Mouse (Mus musculus): ENCODE data around the gene Myocd.

The Myocd gene

GRCm38 (mm10) chr11:65240521-65240920, 29.3 kb downstream of the Myocd start:
- H3K27me3 ChIP-seq (ENCODE audit: insufficient read depth, low read length) = no peaks in the 10 kb centered on the region
- no peaks in the 10 kb centered on the region for H3K36me3 ChIP-seq (ENCODE audit: insufficient read depth, low read length)
- H3K4me3 ChIP-seq (replicated peaks; ENCODE audit: low read length) = no peak overlapping the region
- TF ChIP-seq POU5F1 (IDR thresholded peaks at IDR 0.05; ENCODE audit: borderline replicate concordance, low read length) = no peak
- no peak for TF ChIP-seq CTCF (conservative IDR thresholded peaks at IDR 0.05; ENCODE audit: low read length)
- no peak for TF ChIP-seq NANOG (IDR thresholded peaks at IDR 0.05; ENCODE audit: borderline replicate concordance, low read length)
- H3K4me1 ChIP-seq (replicated peaks; ENCODE audit: low read depth, low read length) = peaks cover 4% of the 10 kb centered on the region; the same call in 1 of the 2 replicates
- H3K9me3 ChIP-seq (ENCODE audit: low read length) = no peaks in the 10 kb centered on the region

DNA sequence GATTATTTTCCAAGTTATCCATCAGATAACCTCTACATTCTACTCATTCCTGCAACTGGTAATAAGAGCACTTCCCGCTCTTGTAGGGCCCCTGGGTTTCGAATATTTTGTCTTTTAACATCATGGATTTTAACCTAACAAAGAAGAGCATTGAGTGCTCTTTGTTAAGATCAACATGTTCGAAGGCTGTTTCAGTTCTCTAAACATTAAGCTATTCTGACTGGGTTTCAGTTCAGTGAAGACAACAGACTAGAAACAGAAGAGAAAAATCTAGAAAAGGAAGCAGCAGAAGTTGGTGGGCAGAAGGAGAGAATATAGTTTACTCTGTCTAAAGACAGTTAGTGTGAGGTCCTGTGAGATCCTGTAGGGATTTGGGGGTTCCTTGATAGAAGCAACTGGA, 31.9 kb downstream of the Myocd start:
- TF ChIP-seq POU5F1 (IDR thresholded peaks at IDR 0.05; ENCODE audit: borderline replicate concordance, low read length) (no peak), NANOG (IDR thresholded peaks at IDR 0.05; ENCODE audit: borderline replicate concordance, low read length) (peak; percentile 52; the same call in 1 of the 2 replicates), CTCF (conservative IDR thresholded peaks at IDR 0.05; ENCODE audit: low read length) (no peak)
- Histone ChIP-seq H3K4me1 (replicated peaks; ENCODE audit: low read depth, low read length) (peaks cover 8% of the 10 kb centered on the region; the same call in 1 of the 2 replicates), H3K4me3 (replicated peaks; ENCODE audit: low read length) (no peak overlapping the region), H3K27me3 (ENCODE audit: insufficient read depth, low read length) (no peaks in the 10 kb centered on the region), H3K9me3 (ENCODE audit: low read length) (no peaks in the 10 kb centered on the region), H3K36me3 (ENCODE audit: insufficient read depth, low read length) (no peaks in the 10 kb centered on the region)

DNA sequence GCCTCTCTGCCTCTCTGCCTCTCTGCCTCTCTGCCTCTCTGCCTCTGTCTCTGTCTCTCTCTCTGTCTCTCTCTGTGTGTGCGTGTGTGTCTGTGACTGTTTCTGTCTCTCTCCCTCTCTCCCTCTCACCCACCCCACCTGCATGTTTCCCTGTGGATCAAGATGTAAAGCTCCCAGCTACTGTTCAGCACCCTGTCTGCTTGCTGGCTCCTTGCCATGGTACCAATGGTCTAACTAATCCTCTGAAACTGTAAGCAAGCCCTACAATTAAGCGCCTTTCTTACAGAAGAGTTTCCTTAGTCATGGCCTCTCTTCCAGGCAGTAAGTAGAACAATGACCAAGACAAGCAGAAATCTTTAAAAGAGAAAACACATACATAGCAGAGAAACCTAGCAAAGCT, 32.9 kb downstream of the Myocd start:
- Histone ChIP-seq H3K27me3 (ENCODE audit: insufficient read depth, low read length) (no peaks in the 10 kb centered on the region), H3K4me1 (replicated peaks; ENCODE audit: low read depth, low read length) (peaks cover 8% of the 10 kb centered on the region; the same call in 1 of the 2 replicates), H3K36me3 (ENCODE audit: insufficient read depth, low read length) (no peaks in the 10 kb centered on the region), H3K4me3 (replicated peaks; ENCODE audit: low read length) (no peak overlapping the region), H3K9me3 (ENCODE audit: low read length) (no peaks in the 10 kb centered on the region)
- TF ChIP-seq POU5F1 (IDR thresholded peaks at IDR 0.05; ENCODE audit: borderline replicate concordance, low read length) = no peak
- no peak for TF ChIP-seq NANOG (IDR thresholded peaks at IDR 0.05; ENCODE audit: borderline replicate concordance, low read length)
- TF ChIP-seq CTCF (conservative IDR thresholded peaks at IDR 0.05; ENCODE audit: low read length) = no peak

DNA sequence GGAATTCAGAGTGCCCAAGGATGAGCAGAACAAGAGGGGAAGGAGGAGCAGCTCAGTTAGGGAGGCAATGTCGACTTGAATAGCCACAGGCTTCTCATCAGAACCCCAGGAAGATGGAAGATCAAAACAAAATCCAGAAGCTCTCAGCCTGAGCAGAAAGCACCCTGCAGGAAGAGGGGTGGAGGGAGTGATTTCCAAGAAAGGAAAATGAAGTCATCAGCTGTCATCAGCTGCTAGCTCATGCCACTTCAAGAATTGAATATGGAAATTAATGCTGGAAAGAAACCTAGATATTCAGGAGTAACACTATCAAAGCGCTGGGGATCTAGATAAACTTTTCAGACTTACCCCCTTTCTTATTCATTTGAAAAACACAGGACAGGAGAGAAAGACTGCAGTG, 34.4 kb downstream of the Myocd start:
- Histone ChIP-seq H3K4me3 (replicated peaks; ENCODE audit: low read length) (no peak overlapping the region), H3K9me3 (ENCODE audit: low read length) (no peaks in the 10 kb centered on the region), H3K36me3 (ENCODE audit: insufficient read depth, low read length) (no peaks in the 10 kb centered on the region), H3K4me1 (replicated peaks; ENCODE audit: low read depth, low read length) (peaks cover 8% of the 10 kb centered on the region; the same call in 1 of the 2 replicates), H3K27me3 (ENCODE audit: insufficient read depth, low read length) (no peaks in the 10 kb centered on the region)
- no peak for TF ChIP-seq NANOG (IDR thresholded peaks at IDR 0.05; ENCODE audit: borderline replicate concordance, low read length)
- no peak for TF ChIP-seq CTCF (conservative IDR thresholded peaks at IDR 0.05; ENCODE audit: low read length)
- TF ChIP-seq POU5F1 (IDR thresholded peaks at IDR 0.05; ENCODE audit: borderline replicate concordance, low read length) = no peak

- Histone ChIP-seq H3K27me3 (ENCODE audit: insufficient read depth, low read length) (no peaks in the 10 kb centered on the region), H3K36me3 (ENCODE audit: insufficient read depth, low read length) (no peaks in the 10 kb centered on the region), H3K4me1 (replicated peaks; ENCODE audit: low read depth, low read length) (peaks cover 12% of the 10 kb centered on the region), H3K4me3 (replicated peaks; ENCODE audit: low read length) (no peak overlapping the region), H3K9me3 (ENCODE audit: low read length) (no peaks in the 10 kb centered on the region)
- no peak for TF ChIP-seq POU5F1 (IDR thresholded peaks at IDR 0.05; ENCODE audit: borderline replicate concordance, low read length)
- no peak for TF ChIP-seq NANOG (IDR thresholded peaks at IDR 0.05; ENCODE audit: borderline replicate concordance, low read length)
- TF ChIP-seq CTCF (conservative IDR thresholded peaks at IDR 0.05; ENCODE audit: low read length) = no peak
Measured at GRCm38 (mm10) chr11:65231771-65232170, 38.0 kb downstream of the Myocd start.

DNA sequence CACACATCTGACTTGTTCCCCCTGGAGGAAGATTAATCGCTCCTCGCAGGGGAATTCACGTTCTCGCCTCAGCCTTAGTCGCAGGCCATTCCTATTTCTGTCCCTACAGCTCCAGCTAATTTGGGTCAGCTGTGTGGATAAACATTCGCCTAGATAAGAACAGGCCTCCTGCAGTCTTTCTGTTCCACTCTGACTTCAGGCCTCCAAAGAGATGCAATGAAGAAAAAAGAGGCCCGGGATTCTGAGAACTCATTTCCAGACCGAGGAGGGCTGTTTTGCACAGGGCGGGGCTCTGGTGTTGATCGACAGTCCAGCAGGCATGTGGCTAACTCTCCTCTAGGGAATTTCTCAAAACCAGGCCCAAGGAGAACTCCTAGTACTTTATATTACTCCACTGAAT, 43.0 kb downstream of the Myocd start:
- H3K4me3 ChIP-seq (replicated peaks; ENCODE audit: low read length) = no peak overlapping the region
- H3K4me1 ChIP-seq (replicated peaks; ENCODE audit: low read depth, low read length) = peaks cover 5% of the 10 kb centered on the region; the same call in 1 of the 2 replicates
- no peaks in the 10 kb centered on the region for H3K9me3 ChIP-seq (ENCODE audit: low read length)
- H3K36me3 ChIP-seq (ENCODE audit: insufficient read depth, low read length) = no peaks in the 10 kb centered on the region
- TF ChIP-seq CTCF (conservative IDR thresholded peaks at IDR 0.05; ENCODE audit: low read length) (no peak), POU5F1 (IDR thresholded peaks at IDR 0.05; ENCODE audit: borderline replicate concordance, low read length) (no peak), NANOG (IDR thresholded peaks at IDR 0.05; ENCODE audit: borderline replicate concordance, low read length) (no peak)
- no peaks in the 10 kb centered on the region for H3K27me3 ChIP-seq (ENCODE audit: insufficient read depth, low read length)

GRCm38 (mm10) chr11:65214954-65215629, 54.7 kb downstream of the Myocd start:
- H3K4me3 ChIP-seq (replicated peaks; ENCODE audit: low read length) = no peak overlapping the region
- H3K36me3 ChIP-seq (ENCODE audit: insufficient read depth, low read length) = no peaks in the 10 kb centered on the region
- H3K9me3 ChIP-seq (ENCODE audit: low read length) = no peaks in the 10 kb centered on the region
- H3K27me3 ChIP-seq (ENCODE audit: insufficient read depth, low read length) = no peaks in the 10 kb centered on the region
- TF ChIP-seq NANOG (IDR thresholded peaks at IDR 0.05; ENCODE audit: borderline replicate concordance, low read length) (no peak), POU5F1 (IDR thresholded peaks at IDR 0.05; ENCODE audit: borderline replicate concordance, low read length) (no peak), CTCF (conservative IDR thresholded peaks at IDR 0.05; ENCODE audit: low read length) (no peak)
- no peaks in the 10 kb centered on the region for H3K4me1 ChIP-seq (replicated peaks; ENCODE audit: low read depth, low read length)

DNA sequence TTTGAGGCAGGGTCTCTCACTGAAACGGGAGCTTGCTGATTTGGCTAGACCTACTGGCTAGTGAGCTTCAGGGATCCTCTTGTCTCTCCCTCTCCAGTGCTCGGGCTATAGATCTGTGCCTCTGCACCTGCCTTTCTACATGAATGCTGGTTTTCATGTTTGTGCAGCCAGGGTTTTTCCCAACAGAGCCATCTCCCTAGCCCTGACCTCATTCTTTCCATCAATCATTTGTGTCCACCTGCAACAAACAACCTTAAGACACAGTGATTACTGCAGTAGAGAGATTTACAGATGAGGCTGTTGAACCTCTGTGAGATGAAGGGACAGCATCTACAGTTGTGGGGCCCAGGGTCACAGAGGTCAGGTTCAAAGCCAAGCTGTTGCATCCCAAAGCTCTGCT, 56.0 kb downstream of the Myocd start:
- Histone ChIP-seq H3K36me3 (ENCODE audit: insufficient read depth, low read length) (no peaks in the 10 kb centered on the region), H3K4me3 (replicated peaks; ENCODE audit: low read length) (no peak overlapping the region), H3K9me3 (ENCODE audit: low read length) (no peaks in the 10 kb centered on the region), H3K27me3 (ENCODE audit: insufficient read depth, low read length) (no peaks in the 10 kb centered on the region), H3K4me1 (replicated peaks; ENCODE audit: low read depth, low read length) (no peaks in the 10 kb centered on the region)
- TF ChIP-seq POU5F1 (IDR thresholded peaks at IDR 0.05; ENCODE audit: borderline replicate concordance, low read length) (no peak), NANOG (IDR thresholded peaks at IDR 0.05; ENCODE audit: borderline replicate concordance, low read length) (no peak), CTCF (conservative IDR thresholded peaks at IDR 0.05; ENCODE audit: low read length) (no peak)

DNA sequence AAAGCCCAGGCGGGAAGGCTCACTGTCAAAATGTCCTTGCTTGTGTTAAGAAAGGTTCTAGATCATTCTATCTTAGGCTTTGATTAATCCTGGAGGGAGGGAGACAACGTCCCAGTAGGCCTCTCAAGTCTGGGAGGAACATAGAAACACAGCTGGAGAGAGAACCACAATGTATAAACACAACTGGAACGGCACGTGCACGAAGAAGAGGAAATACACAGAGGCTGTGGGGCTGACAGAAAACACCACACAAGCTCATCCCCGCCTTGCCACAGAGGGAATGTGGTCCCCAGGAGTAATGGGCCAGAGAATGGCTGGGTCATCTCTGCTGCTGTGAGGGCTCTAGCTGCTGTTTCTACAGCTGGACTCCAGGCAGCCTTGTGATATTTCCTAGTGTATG, 58.1 kb downstream of the Myocd start:
- H3K36me3 ChIP-seq (ENCODE audit: insufficient read depth, low read length) = no peaks in the 10 kb centered on the region
- H3K9me3 ChIP-seq (ENCODE audit: low read length) = no peaks in the 10 kb centered on the region
- no peaks in the 10 kb centered on the region for H3K4me1 ChIP-seq (replicated peaks; ENCODE audit: low read depth, low read length)
- TF ChIP-seq NANOG (IDR thresholded peaks at IDR 0.05; ENCODE audit: borderline replicate concordance, low read length) (no peak), POU5F1 (IDR thresholded peaks at IDR 0.05; ENCODE audit: borderline replicate concordance, low read length) (no peak), CTCF (conservative IDR thresholded peaks at IDR 0.05; ENCODE audit: low read length) (no peak)
- H3K4me3 ChIP-seq (replicated peaks; ENCODE audit: low read length) = no peak overlapping the region
- H3K27me3 ChIP-seq (ENCODE audit: insufficient read depth, low read length) = no peaks in the 10 kb centered on the region

All from E14TG2a.4 (cell line).